Mouse (Mus musculus): ENCODE data around the gene Eipr1. TPM values are rescaled to one million over a fixed set of nuclear protein-coding genes. Genes with fewer than 3 reads are reported as not detected.

The Eipr1 gene
- polyA plus RNA-seq, 1 experiment from 2014 or later: 36.3 TPM

GRCm38 (mm10) chr12:28868794-28869193 is 117.2 kb downstream of the Eipr1 start:
- Histone ChIP-seq H3K27ac (ENCODE audit: low read depth, low read length) (no peak overlapping the region), H3K9ac (ENCODE audit: low read length) (no peak overlapping the region), H3K27me3 (ENCODE audit: control insufficient read depth, insufficient read depth, low read length) (no peaks in the 10 kb centered on the region), H3K4me2 (ENCODE audit: low read depth, low read length, severe bottlenecking) (no peak overlapping the region), H3K4me1 (replicated peaks; ENCODE audit: control insufficient read depth, insufficient read depth, low read length) (no peaks in the 10 kb centered on the region), H3K36me3 (ENCODE audit: control insufficient read depth, insufficient read depth, low read length) (no peaks in the 10 kb centered on the region), H3K4me3 (ENCODE audit: low read depth, low read length) (no peak overlapping the region), H3K9me3 (ENCODE audit: control insufficient read depth, low read length) (no peaks in the 10 kb centered on the region)
- ATAC-seq (replicated peaks; ENCODE audit: low FRiP score) (no peak), DNase-seq (ENCODE audit: low spot score) (no peak)
- 89% methylated on average over 4 of the region's 4 CpGs for WGBS

GRCm38 (mm10) chr12:28872271-28872670 is 120.7 kb downstream of the Eipr1 start:
- 92% methylated on average over 12 of the region's 12 CpGs for WGBS

GRCm38 (mm10) chr12:28874781-28875251 is 123.2 kb downstream of the Eipr1 start:
- H3K27ac ChIP-seq (ENCODE audit: low read depth, low read length): no peak overlapping the region
- DNase-seq (ENCODE audit: low spot score): no peak
- ATAC-seq (replicated peaks; ENCODE audit: low FRiP score): no peak
- 69% methylated on average over 8 of the region's 8 CpGs for WGBS
- H3K36me3 ChIP-seq (ENCODE audit: control insufficient read depth, insufficient read depth, low read length): no peaks in the 10 kb centered on the region
- H3K4me1 ChIP-seq (replicated peaks; ENCODE audit: control insufficient read depth, insufficient read depth, low read length): peaks cover 3% of the 10 kb centered on the region; the same call in 1 of the 2 replicates
- H3K9me3 ChIP-seq (ENCODE audit: control insufficient read depth, low read length): no peaks in the 10 kb centered on the region
- H3K9ac ChIP-seq (ENCODE audit: low read length): no peak overlapping the region
- no peak overlapping the region for H3K4me3 ChIP-seq (ENCODE audit: low read depth, low read length)
- no peaks in the 10 kb centered on the region for H3K27me3 ChIP-seq (ENCODE audit: control insufficient read depth, insufficient read depth, low read length)
- H3K4me2 ChIP-seq (ENCODE audit: low read depth, low read length, severe bottlenecking): no peak overlapping the region

More at GRCm38 (mm10) chr12:28872271-28872670, 120.7 kb downstream of the Eipr1 start:
- Histone ChIP-seq H3K4me2 (ENCODE audit: low read depth, low read length, severe bottlenecking) (no peak overlapping the region), H3K9me3 (ENCODE audit: control insufficient read depth, low read length) (no peaks in the 10 kb centered on the region), H3K4me1 (replicated peaks; ENCODE audit: control insufficient read depth, insufficient read depth, low read length) (peaks cover 3% of the 10 kb centered on the region; the same call in 1 of the 2 replicates), H3K4me3 (ENCODE audit: low read depth, low read length) (no peak overlapping the region), H3K9ac (ENCODE audit: low read length) (no peak overlapping the region), H3K36me3 (ENCODE audit: control insufficient read depth, insufficient read depth, low read length) (no peaks in the 10 kb centered on the region), H3K27ac (ENCODE audit: low read depth, low read length) (no peak overlapping the region), H3K27me3 (ENCODE audit: control insufficient read depth, insufficient read depth, low read length) (no peaks in the 10 kb centered on the region)
- ATAC-seq (replicated peaks; ENCODE audit: low FRiP score): no peak
- no peak for DNase-seq (ENCODE audit: low spot score)

GRCm38 (mm10) chr12:28875471-28875870 is 123.9 kb downstream of the Eipr1 start:
- Histone ChIP-seq H3K27ac (ENCODE audit: low read depth, low read length) (no peak overlapping the region), H3K36me3 (ENCODE audit: control insufficient read depth, insufficient read depth, low read length) (no peaks in the 10 kb centered on the region), H3K9ac (ENCODE audit: low read length) (no peak overlapping the region), H3K4me2 (ENCODE audit: low read depth, low read length, severe bottlenecking) (no peak overlapping the region), H3K4me1 (replicated peaks; ENCODE audit: control insufficient read depth, insufficient read depth, low read length) (peaks cover 3% of the 10 kb centered on the region; the same call in 1 of the 2 replicates), H3K4me3 (ENCODE audit: low read depth, low read length) (no peak overlapping the region), H3K9me3 (ENCODE audit: control insufficient read depth, low read length) (no peaks in the 10 kb centered on the region), H3K27me3 (ENCODE audit: control insufficient read depth, insufficient read depth, low read length) (no peaks in the 10 kb centered on the region)
- ATAC-seq (replicated peaks; ENCODE audit: low FRiP score): no peak
- DNase-seq (ENCODE audit: low spot score): no peak
- WGBS: 90% methylated on average over 8 of the region's 8 CpGs

- H3K9me3 ChIP-seq (ENCODE audit: control insufficient read depth, low read length): no peaks in the 10 kb centered on the region
These were observed 128.9 kb downstream of the Eipr1 start for GRCm38 (mm10) chr12:28880471-28880870.

GRCm38 (mm10) chr12:28887712-28888111 is 136.1 kb downstream of the Eipr1 start:
- H3K4me3 ChIP-seq (ENCODE audit: low read depth, low read length): no peak overlapping the region
- no peak for ATAC-seq (replicated peaks; ENCODE audit: low FRiP score)
- no peak overlapping the region for H3K27ac ChIP-seq (ENCODE audit: low read depth, low read length)
- no peaks in the 10 kb centered on the region for H3K27me3 ChIP-seq (ENCODE audit: control insufficient read depth, insufficient read depth, low read length)
- no peak overlapping the region for H3K9ac ChIP-seq (ENCODE audit: low read length)
- H3K9me3 ChIP-seq (ENCODE audit: control insufficient read depth, low read length): no peaks in the 10 kb centered on the region
- WGBS: 89% methylated on average over 6 of the region's 6 CpGs
- no peak for DNase-seq (ENCODE audit: low spot score)
- no peak overlapping the region for H3K4me2 ChIP-seq (ENCODE audit: low read depth, low read length, severe bottlenecking)
- H3K36me3 ChIP-seq (ENCODE audit: control insufficient read depth, insufficient read depth, low read length): no peaks in the 10 kb centered on the region
- no peaks in the 10 kb centered on the region for H3K4me1 ChIP-seq (replicated peaks; ENCODE audit: control insufficient read depth, insufficient read depth, low read length)

More at GRCm38 (mm10) chr12:28880471-28880870, 128.9 kb downstream of the Eipr1 start:
- H3K27me3 ChIP-seq (ENCODE audit: control insufficient read depth, insufficient read depth, low read length): no peaks in the 10 kb centered on the region
- no peak overlapping the region for H3K9ac ChIP-seq (ENCODE audit: low read length)
- DNase-seq (ENCODE audit: low spot score) (no peak), ATAC-seq (replicated peaks; ENCODE audit: low FRiP score) (no peak)
- no peak overlapping the region for H3K4me3 ChIP-seq (ENCODE audit: low read depth, low read length)
- H3K4me1 ChIP-seq (replicated peaks; ENCODE audit: control insufficient read depth, insufficient read depth, low read length): peaks cover 2% of the 10 kb centered on the region; the same call in 1 of the 2 replicates
- no peaks in the 10 kb centered on the region for H3K36me3 ChIP-seq (ENCODE audit: control insufficient read depth, insufficient read depth, low read length)
- H3K27ac ChIP-seq (ENCODE audit: low read depth, low read length): no peak overlapping the region
- no peak overlapping the region for H3K4me2 ChIP-seq (ENCODE audit: low read depth, low read length, severe bottlenecking)

- H3K4me1 ChIP-seq (replicated peaks; ENCODE audit: control insufficient read depth, insufficient read depth, low read length): no peaks in the 10 kb centered on the region
- H3K27me3 ChIP-seq (ENCODE audit: control insufficient read depth, insufficient read depth, low read length): no peaks in the 10 kb centered on the region
- no peaks in the 10 kb centered on the region for H3K36me3 ChIP-seq (ENCODE audit: control insufficient read depth, insufficient read depth, low read length)
- no peak overlapping the region for H3K9ac ChIP-seq (ENCODE audit: low read length)
- H3K27ac ChIP-seq (ENCODE audit: low read depth, low read length): no peak overlapping the region
- H3K4me2 ChIP-seq (ENCODE audit: low read depth, low read length, severe bottlenecking): no peak overlapping the region
- no peak overlapping the region for H3K4me3 ChIP-seq (ENCODE audit: low read depth, low read length)
- ATAC-seq (replicated peaks; ENCODE audit: low FRiP score): no peak
- DNase-seq (ENCODE audit: low spot score): no peak
- no peaks in the 10 kb centered on the region for H3K9me3 ChIP-seq (ENCODE audit: control insufficient read depth, low read length)
- 41% methylated on average over 7 of the region's 7 CpGs for WGBS
These were observed 137.6 kb downstream of the Eipr1 start for GRCm38 (mm10) chr12:28889068-28889674.

GRCm38 (mm10) chr12:28891523-28891922 is 139.9 kb downstream of the Eipr1 start:
- H3K4me2 ChIP-seq (ENCODE audit: low read depth, low read length, severe bottlenecking): no peak overlapping the region
- no peaks in the 10 kb centered on the region for H3K27me3 ChIP-seq (ENCODE audit: control insufficient read depth, insufficient read depth, low read length)
- no peaks in the 10 kb centered on the region for H3K9me3 ChIP-seq (ENCODE audit: control insufficient read depth, low read length)
- ATAC-seq (replicated peaks; ENCODE audit: low FRiP score): no peak
- 71% methylated on average over 5 of the region's 5 CpGs for WGBS
- H3K27ac ChIP-seq (ENCODE audit: low read depth, low read length): no peak overlapping the region
- no peaks in the 10 kb centered on the region for H3K4me1 ChIP-seq (replicated peaks; ENCODE audit: control insufficient read depth, insufficient read depth, low read length)
- no peak for DNase-seq (ENCODE audit: low spot score)
- no peak overlapping the region for H3K9ac ChIP-seq (ENCODE audit: low read length)
- no peaks in the 10 kb centered on the region for H3K36me3 ChIP-seq (ENCODE audit: control insufficient read depth, insufficient read depth, low read length)
- H3K4me3 ChIP-seq (ENCODE audit: low read depth, low read length): no peak overlapping the region

GRCm38 (mm10) chr12:28896577-28896976 is 145.0 kb downstream of the Eipr1 start:
- WGBS: 72% methylated on average over 3 of the region's 3 CpGs
- DNase-seq (ENCODE audit: low spot score): no peak

More at GRCm38 (mm10) chr12:28896577-28896976, 145.0 kb downstream of the Eipr1 start:
- no peaks in the 10 kb centered on the region for H3K9me3 ChIP-seq (ENCODE audit: control insufficient read depth, low read length)
- ATAC-seq (replicated peaks; ENCODE audit: low FRiP score): no peak
- no peaks in the 10 kb centered on the region for H3K27me3 ChIP-seq (ENCODE audit: control insufficient read depth, insufficient read depth, low read length)
- no peak overlapping the region for H3K27ac ChIP-seq (ENCODE audit: low read depth, low read length)
- no peaks in the 10 kb centered on the region for H3K36me3 ChIP-seq (ENCODE audit: control insufficient read depth, insufficient read depth, low read length)
- no peak overlapping the region for H3K4me2 ChIP-seq (ENCODE audit: low read depth, low read length, severe bottlenecking)
- H3K9ac ChIP-seq (ENCODE audit: low read length): no peak overlapping the region
- no peak overlapping the region for H3K4me3 ChIP-seq (ENCODE audit: low read depth, low read length)
- H3K4me1 ChIP-seq (replicated peaks; ENCODE audit: control insufficient read depth, insufficient read depth, low read length): no peaks in the 10 kb centered on the region
